Comparison of ENCODE assay signal across 8 mouse cellular contexts in genomic region chr7:133124701-133125485, GRCm38 (mm10). TPM values are rescaled to one million over a fixed set of nuclear protein-coding genes. Genes with fewer than 3 reads are reported as not detected.
DNase-seq lines count a peak whose midpoint lies in the region; ATAC-seq and TF ChIP-seq lines count a peak whose summit lies in the region.

No protein-coding gene starts in this region.

- H3K27ac ChIP-seq in kidney, adult 2 months (ENCODE audit: insufficient read depth, low read depth, low read length), result 0 out of 2 replicates have a peak overlapping the region, but pooled peaks have one; percentile 81
- H3K27ac ChIP-seq in forebrain, embryonic 11.5 days (ENCODE audit: low read depth, low read length), result no peak overlapping the region
- peak overlapping the region; percentile 94 for H3K27ac ChIP-seq in limb, embryonic 14.5 days (replicated peaks; ENCODE audit: low read depth, low read length)
- H3K27ac ChIP-seq in small intestine, adult 2 months (ENCODE audit: insufficient read depth, low read depth, low read length), result peak overlapping the region; percentile 95

- TF ChIP-seq POLR2A in kidney, adult 2 months (IDR thresholded peaks at IDR 0.05; ENCODE audit: low read depth, low read length), result no peak
- TF ChIP-seq POLR2A in limb, embryonic 14.5 days (IDR thresholded peaks at IDR 0.05; ENCODE audit: borderline replicate concordance, extremely low read depth, insufficient read depth, insufficient read length), result no peak
- TF ChIP-seq POLR2A in small intestine, adult 2 months (IDR thresholded peaks at IDR 0.05; ENCODE audit: low read depth, low read length), result no peak

- H3K9ac ChIP-seq in forebrain, embryonic 11.5 days (ENCODE audit: low read length), result peak overlapping the region; percentile 99
- peak overlapping the region; percentile 90 for H3K9ac ChIP-seq in limb, embryonic 14.5 days (ENCODE audit: low read depth, low read length, severe bottlenecking)

- 59% methylated on average over 34 of the region's 34 CpGs for whole genome bisulfite sequencing in kidney, adult 2 months
- WGBS in forebrain, embryonic 11.5 days, result 3% methylated on average over 34 of the region's 34 CpGs
- WGBS in limb, embryonic 14.5 days, result 6% methylated on average over 34 of the region's 34 CpGs
- 27% methylated on average over 34 of the region's 34 CpGs for WGBS in small intestine, adult 2 months

- H3K27me3 ChIP-seq in kidney, adult 2 months (replicated peaks; ENCODE audit: control insufficient read depth, insufficient read depth, low read length), result no peaks in the 10 kb centered on the region
- no peaks in the 10 kb centered on the region; the same call in 1 of the 2 replicates for H3K27me3 ChIP-seq in forebrain, embryonic 11.5 days (ENCODE audit: control insufficient read depth, insufficient read depth, low read length)
- H3K27me3 ChIP-seq in limb, embryonic 14.5 days (ENCODE audit: control insufficient read depth, insufficient read depth, low read length), result 0 out of 2 replicates have a peak, but pooled peaks cover 7% of the 10 kb centered on the region
- no peaks in the 10 kb centered on the region for H3K27me3 ChIP-seq in small intestine, adult 2 months (ENCODE audit: control insufficient read depth, insufficient read depth, low read length)

- H3K4me1 ChIP-seq in kidney, adult 2 months (ENCODE audit: control insufficient read depth, insufficient read depth, low read length), result peaks cover 5% of the 10 kb centered on the region; the same call in 1 of the 2 replicates
- H3K4me1 ChIP-seq in forebrain, embryonic 11.5 days (replicated peaks; ENCODE audit: control insufficient read depth, insufficient read depth, low read length), result peaks cover 10% of the 10 kb centered on the region
- peaks cover 15% of the 10 kb centered on the region for H3K4me1 ChIP-seq in limb, embryonic 14.5 days (ENCODE audit: control insufficient read depth, insufficient read depth, low read length)
- H3K4me1 ChIP-seq in small intestine, adult 2 months (ENCODE audit: control insufficient read depth, insufficient read depth, insufficient read length, low read length), result peaks cover 6% of the 10 kb centered on the region

- peak overlapping the region; percentile 92 for H3K4me2 ChIP-seq in forebrain, embryonic 11.5 days (ENCODE audit: low read depth, low read length, severe bottlenecking)
- H3K4me2 ChIP-seq in limb, embryonic 14.5 days (replicated peaks; ENCODE audit: low read depth, low read length, severe bottlenecking), result peak overlapping the region; percentile 96

- H3K9me3 ChIP-seq in forebrain, embryonic 11.5 days (ENCODE audit: control insufficient read depth, low read length), result no peaks in the 10 kb centered on the region; the same call in 1 of the 2 replicates
- H3K9me3 ChIP-seq in limb, embryonic 14.5 days (ENCODE audit: control insufficient read depth, low read length), result no peaks in the 10 kb centered on the region

- H3K36me3 ChIP-seq in kidney, adult 2 months (ENCODE audit: control insufficient read depth, insufficient read depth, low read length), result no peaks in the 10 kb centered on the region
- H3K36me3 ChIP-seq in forebrain, embryonic 11.5 days (ENCODE audit: control insufficient read depth, insufficient read depth, low read length), result no peaks in the 10 kb centered on the region
- H3K36me3 ChIP-seq in limb, embryonic 14.5 days (ENCODE audit: control insufficient read depth, insufficient read depth, low read length), result no peaks in the 10 kb centered on the region
- no peaks in the 10 kb centered on the region for H3K36me3 ChIP-seq in small intestine, adult 2 months (ENCODE audit: control insufficient read depth, insufficient read depth, low read length)

- no peak for TF ChIP-seq CTCF in kidney, adult 2 months (conservative IDR thresholded peaks at IDR 0.05; ENCODE audit: insufficient read depth, insufficient read length, low read depth, low read length)
- no peak for TF ChIP-seq CTCF in small intestine, adult 2 months (IDR thresholded peaks at IDR 0.05; ENCODE audit: extremely low read depth, insufficient read length, insufficient replicate concordance, low read depth, low read length)

- ATAC-seq in forebrain, embryonic 11.5 days (replicated peaks; ENCODE audit: low FRiP score), result no peak
- ATAC-seq in limb, embryonic 14.5 days (ENCODE audit: low FRiP score, low read depth), result no peak

- no peak for DNase-seq in kidney, adult 2 months
- DNase-seq in kidney, adult 8-10 months, result no peak
- DNase-seq in adrenal gland, postnatal 36 days, result peak; percentile 27 to 46
- DNase-seq in forebrain, embryonic 11.5 days (ENCODE audit: low spot score), result peak; percentile 57
- no peak for DNase-seq in limb, embryonic 14.5 days (ENCODE audit: low spot score)
- no peak for DNase-seq in right cerebral cortex, postnatal 14 days
- no peak for DNase-seq in natural killer cell, adult 2 months (ENCODE audit: low spot score in 2 of 2)

- peak overlapping the region; percentile 100 for H3K4me3 ChIP-seq in kidney, adult 2 months (ENCODE audit: insufficient read depth, low read depth, low read length)
- peak overlapping the region; percentile 80 for H3K4me3 ChIP-seq in forebrain, embryonic 11.5 days (ENCODE audit: low read depth, low read length)
- H3K4me3 ChIP-seq in limb, embryonic 14.5 days (replicated peaks; ENCODE audit: low read length), result peak overlapping the region; percentile 84
- peak overlapping the region; percentile 96 for H3K4me3 ChIP-seq in small intestine, adult 2 months (ENCODE audit: low read depth, low read length)

RNA-seq across cellular contexts. Expression of gene Ctbp2, which starts 0.7 kb away (rescaled TPM):
- 48.6 and 57.5 TPM in 2 replicates for polyA plus RNA-seq in kidney, adult 2 months (2012; rRNA removed)
- 10 to 100 TPM; 65.6 to 68.6 TPM for total RNA-seq in adrenal gland, postnatal 36 days (2021)
- 137 and 150 TPM in 2 replicates for polyA plus RNA-seq in forebrain, embryonic 11.5 days (2014; fragmentation: Nextera tagmentation; extraction: Ambion mirVana)
- polyA plus RNA-seq in limb, embryonic 14.5 days (2012; rRNA removed), result 77.7 and 79.8 TPM in 2 replicates
- 59.2 and 67.8 TPM in 2 replicates for polyA plus RNA-seq in limb, embryonic 14.5 days (2014; fragmentation: Nextera tagmentation; extraction: Ambion mirVana)
- 28.4 and 33.8 TPM in 2 replicates for polyA plus RNA-seq in small intestine, adult 2 months (2012; rRNA removed)

RNA-seq across cellular contexts. Expression of gene Fgfr2, which starts 1.7 kb away (rescaled TPM):
- polyA plus RNA-seq in kidney, adult 2 months (2012; rRNA removed), result 14.8 and 15.3 TPM in 2 replicates
- 100 to 1,000 TPM; 190 to 480 TPM for total RNA-seq in adrenal gland, postnatal 36 days (2021)
- 93.6 and 99.4 TPM in 2 replicates for polyA plus RNA-seq in forebrain, embryonic 11.5 days (2014; fragmentation: Nextera tagmentation; extraction: Ambion mirVana)
- polyA plus RNA-seq in limb, embryonic 14.5 days (2012; rRNA removed), result 133 and 149 TPM in 2 replicates
- 131 and 148 TPM in 2 replicates for polyA plus RNA-seq in limb, embryonic 14.5 days (2014; fragmentation: Nextera tagmentation; extraction: Ambion mirVana)
- 8.7 and 14.7 TPM in 2 replicates for polyA plus RNA-seq in small intestine, adult 2 months (2012; rRNA removed)

Comparison
In these comparisons a context has a peak if more than half of its experiments do, and no peak if none do; other contexts are left out.
1. DNase-seq: peak in adrenal gland, postnatal 36 days (2 of 2) and forebrain, embryonic 11.5 days (single experiment); none in kidney, adult 2 months (single experiment), kidney, adult 8-10 months (0 of 2), limb, embryonic 14.5 days (single experiment), right cerebral cortex, postnatal 14 days (single experiment) and natural killer cell, adult 2 months (0 of 2).
2. Peak in every context shown above with its lines, with median percentiles within 50 percentile points of each other: H3K4me3 ChIP-seq.